Mouse (Mus musculus): ENCODE measurements around the gene Fzd2.

DNA sequence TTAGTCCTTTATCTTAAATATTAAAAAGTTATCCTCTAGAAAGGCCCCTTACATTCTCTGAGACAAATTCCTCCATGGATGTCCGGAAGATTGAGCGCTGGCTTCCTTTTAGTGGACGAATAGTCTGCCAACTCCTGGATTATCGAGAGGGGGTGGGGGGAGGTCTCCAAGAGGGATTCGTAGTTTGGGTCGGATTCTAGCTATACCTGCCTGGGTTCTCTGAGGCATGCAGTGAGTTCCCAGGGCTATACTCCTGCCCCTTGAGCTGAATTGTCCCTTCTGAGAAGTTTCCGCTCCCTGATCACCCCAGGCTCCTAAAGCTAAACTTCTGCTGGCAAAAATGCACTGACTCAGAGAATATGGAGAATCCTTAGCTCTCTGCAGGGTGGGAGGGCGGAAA is 5.3 kb downstream of the Fzd2 start:
- no peak for TF ChIP-seq CTCF (IDR thresholded peaks at IDR 0.05; ENCODE audit: low read depth)
- no peak for TF ChIP-seq EP300 (optimal IDR thresholded peaks at IDR 0.05)

Measured in stomach, postnatal 0 days (tissue).